Mouse (Mus musculus): ENCODE measurements at regions not wholly inside any gene's neighbourhood (a gene's known extent, or its start where the extent isn't known, plus 50 kb on each side); places are given as distances from the start of the nearest gene placed in this dataset.

DNA sequence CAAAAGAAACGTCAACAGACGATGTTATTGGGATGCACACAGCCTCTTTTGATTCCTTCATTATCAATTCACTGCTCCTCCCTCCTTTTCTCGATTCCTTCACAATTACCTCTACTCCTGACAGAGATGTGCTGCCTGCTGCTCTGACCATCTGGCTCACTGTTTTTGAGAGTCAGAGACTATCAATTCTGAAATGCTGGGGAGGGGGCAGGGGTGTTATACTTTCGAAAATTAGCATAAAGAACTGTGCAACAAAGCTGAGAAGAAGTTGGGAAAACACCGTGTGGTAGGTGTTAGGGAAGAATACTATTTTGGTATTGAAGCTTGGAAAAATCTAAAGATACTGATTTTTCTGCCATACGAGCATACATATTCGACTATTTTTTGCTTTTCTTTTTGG lies 96.4 kb downstream of the Nedd1 start:
- DNase-seq (ENCODE audit: low read depth): no peak

DNA sequence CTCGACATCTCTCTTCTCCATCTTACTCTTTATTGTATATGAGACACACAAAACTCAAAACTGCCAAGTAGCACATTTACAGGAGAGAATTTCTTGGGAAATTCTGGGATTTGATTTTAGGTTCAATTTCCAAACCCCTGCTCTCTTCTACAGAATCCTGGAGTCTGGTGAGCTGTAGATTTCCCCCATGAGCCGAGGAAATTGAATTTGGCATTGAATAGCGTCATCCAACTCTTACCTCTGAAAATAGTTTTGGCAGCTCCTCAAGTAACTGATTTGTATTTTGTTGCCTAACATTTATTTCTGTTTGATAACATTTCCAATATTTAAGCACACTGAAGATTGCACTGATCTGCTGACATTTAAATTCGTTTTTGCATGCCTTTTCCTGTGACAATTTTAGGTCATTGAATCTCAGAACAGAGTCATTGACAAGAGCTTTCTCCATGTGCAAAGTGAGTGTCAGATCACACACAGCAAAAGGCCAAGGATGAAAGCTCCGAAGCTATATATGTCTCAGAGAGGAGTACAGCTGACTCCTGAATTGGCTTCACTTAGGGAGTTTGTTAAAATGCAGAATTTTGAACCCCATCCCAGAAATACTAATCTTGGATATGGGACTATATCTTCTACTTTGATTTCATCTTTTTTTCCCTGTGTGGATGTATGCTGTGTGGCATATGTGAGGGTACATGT lies 106.4 kb downstream of the Nedd1 start:
- DNase-seq (ENCODE audit: low read depth): no peak

- DNase-seq (ENCODE audit: low read depth): no peak
These were observed 107.9 kb downstream of the Nedd1 start for GRCm38 (mm10) chr10:92614341-92614740.

- DNase-seq (ENCODE audit: low read depth): no peak
These were observed 111.2 kb downstream of the Nedd1 start for GRCm38 (mm10) chr10:92611060-92611459.

DNA sequence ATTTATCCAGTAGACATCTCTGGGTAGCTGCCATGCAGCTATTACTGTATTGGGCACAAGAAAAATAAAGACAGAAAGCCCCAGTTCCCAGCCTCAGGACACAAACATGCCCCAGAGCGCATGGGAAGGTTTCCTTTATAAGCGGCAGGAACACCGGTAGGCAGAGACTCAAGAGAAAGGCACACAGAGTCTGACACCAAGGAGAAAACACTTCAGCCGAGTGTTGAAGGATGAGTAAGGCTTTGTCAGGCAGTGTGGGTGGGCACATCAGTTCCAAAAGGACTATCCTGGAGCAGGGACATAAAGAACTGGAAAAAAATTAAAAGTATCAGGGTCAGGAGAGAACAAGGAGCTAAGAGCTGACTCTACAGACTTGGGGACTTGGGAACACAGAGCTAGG lies 115.5 kb downstream of the Nedd1 start:
- DNase-seq (ENCODE audit: low read depth): no peak

GRCm38 (mm10) chr10:92605646-92606045 lies 116.6 kb downstream of the Nedd1 start:
- DNase-seq (ENCODE audit: low read depth): no peak

GRCm38 (mm10) chr10:92600116-92600515 lies 122.1 kb downstream of the Nedd1 start:
- DNase-seq (ENCODE audit: low read depth): no peak

DNA sequence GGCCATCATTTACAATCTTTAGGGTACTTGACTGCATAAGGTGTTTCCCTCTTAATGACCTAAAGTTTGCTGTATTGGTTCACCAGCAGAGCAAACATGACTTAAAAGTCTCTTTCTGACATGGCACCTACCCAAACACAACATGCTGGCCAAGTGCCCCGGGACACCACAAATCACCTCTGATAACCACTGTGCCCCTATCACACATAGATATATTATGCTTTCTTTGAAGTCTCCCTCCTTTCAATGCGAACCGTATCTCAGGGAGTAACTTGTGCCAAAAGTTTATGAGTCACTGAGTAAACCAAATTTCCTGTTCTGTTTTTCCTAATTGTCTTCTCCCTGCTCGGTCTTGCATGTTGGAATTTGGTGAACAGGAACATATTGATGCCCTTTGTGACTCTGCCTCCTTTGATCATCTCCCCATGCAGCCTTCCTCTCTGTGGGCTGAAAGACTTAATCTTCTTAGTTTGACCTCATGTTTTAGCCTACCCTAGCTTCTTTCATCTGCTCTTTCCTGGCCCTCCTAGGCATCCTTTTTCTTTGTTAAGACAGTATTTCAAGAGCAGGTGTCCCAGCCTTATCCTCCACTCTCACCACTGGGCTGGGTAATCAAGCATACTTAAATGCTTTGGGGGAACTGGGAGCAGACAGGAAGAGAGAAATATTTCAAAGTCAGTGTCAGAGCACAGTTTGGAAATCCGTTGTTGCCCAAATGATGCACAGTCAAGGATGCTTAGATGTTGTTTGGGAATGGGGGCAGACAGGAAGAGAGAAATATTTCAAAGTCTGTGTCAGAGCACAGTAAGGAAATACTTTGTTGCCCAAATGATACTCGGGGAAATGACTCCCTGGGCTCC lies 126.5 kb downstream of the Nedd1 start:
- no peak for DNase-seq (ENCODE audit: low read depth)

DNA sequence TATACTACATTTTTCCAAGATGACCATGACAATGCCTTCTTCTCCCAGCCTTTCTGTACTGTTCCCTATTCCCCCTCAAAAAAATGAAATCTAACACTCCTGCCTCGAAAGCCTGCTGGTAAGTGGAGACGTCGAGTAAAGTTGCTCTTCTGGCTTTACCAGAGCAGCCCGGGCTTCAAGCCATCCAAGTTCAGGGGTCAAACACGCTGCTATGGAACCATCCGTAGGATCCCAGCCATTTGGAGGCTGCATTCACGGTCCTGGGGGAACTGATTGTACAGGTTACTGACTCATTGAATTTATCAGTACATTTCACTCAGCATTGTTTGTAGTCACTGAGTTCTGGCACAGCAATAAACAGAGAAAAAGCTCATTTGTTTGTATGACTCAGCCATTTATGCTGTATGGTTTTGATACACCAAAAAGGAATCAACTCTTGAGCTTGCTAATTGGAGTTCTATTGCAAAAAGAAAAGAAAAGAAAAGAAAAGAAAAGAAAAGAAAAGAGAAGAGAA lies 128.2 kb downstream of the Nedd1 start:
- no peak for DNase-seq (ENCODE audit: low read depth)

DNA sequence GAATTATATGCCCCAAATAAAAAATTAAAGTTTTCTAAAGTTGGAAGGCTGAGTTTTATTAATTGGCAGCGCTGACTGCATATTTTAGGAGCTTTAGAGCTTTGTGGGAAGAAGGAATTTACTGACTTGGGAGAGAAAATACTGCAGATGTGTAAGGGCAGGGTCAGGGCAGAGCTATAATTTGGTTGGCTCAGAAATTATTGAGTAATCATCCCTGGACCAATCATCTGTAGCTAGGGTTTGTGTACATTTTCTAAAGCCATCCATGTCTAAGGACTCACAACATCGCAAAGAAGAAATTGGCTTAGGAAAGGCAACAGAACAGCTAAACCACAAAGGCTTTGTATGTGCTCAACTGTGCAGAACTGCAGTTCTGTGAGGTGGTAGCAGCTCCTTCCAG lies 143.3 kb downstream of the Nedd1 start:
- DNase-seq (ENCODE audit: low read depth): no peak

DNA sequence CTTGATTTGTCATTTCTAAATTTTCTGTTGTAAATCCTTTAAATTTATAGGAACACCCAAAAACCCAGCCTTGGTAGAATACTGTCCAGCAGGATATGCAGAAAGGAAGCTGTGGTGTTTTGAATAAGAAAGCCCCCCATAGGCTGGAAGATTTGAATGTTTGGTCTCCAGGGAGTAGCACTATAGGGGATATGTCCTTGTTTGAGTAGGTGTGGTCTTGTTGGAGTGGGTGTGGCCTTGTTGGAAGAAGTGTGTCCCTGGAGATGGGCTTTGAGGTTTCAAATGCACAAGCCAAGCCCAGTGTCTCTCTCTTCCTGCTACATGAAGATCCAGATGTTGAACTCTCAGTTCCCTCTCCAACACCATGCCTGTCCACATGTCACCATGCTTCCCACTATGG lies 151.7 kb downstream of the Nedd1 start:
- no peak for DNase-seq (ENCODE audit: low read depth)

- DNase-seq (ENCODE audit: low read depth): no peak
These were observed 164.8 kb downstream of the Nedd1 start for GRCm38 (mm10) chr10:92557463-92557862.

- DNase-seq (ENCODE audit: low read depth): no peak
These were observed 165.4 kb downstream of the Nedd1 start for GRCm38 (mm10) chr10:92556526-92557422.

- DNase-seq (ENCODE audit: low read depth): no peak
These were observed 166.3 kb downstream of the Nedd1 start for GRCm38 (mm10) chr10:92555727-92556525.

DNA sequence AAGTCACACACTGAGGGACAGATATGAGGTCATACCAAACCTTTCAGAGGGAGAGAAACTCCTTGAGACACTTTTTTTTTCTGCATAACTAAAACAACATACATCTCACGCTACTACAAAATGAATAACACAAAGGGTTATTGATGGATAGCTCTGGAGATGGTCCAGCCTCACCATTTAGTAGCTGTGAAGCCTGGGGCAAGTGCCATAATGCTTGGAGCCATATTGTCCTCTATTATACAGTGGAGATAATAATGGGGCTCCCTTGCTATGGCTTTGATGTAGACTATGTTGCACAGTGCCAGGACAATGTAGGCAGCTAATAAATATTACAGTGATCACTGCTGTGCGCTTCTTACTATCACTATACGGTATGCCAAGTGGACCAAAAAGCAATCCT lies 168.3 kb downstream of the Nedd1 start:
- DNase-seq (ENCODE audit: low read depth): no peak

DNA sequence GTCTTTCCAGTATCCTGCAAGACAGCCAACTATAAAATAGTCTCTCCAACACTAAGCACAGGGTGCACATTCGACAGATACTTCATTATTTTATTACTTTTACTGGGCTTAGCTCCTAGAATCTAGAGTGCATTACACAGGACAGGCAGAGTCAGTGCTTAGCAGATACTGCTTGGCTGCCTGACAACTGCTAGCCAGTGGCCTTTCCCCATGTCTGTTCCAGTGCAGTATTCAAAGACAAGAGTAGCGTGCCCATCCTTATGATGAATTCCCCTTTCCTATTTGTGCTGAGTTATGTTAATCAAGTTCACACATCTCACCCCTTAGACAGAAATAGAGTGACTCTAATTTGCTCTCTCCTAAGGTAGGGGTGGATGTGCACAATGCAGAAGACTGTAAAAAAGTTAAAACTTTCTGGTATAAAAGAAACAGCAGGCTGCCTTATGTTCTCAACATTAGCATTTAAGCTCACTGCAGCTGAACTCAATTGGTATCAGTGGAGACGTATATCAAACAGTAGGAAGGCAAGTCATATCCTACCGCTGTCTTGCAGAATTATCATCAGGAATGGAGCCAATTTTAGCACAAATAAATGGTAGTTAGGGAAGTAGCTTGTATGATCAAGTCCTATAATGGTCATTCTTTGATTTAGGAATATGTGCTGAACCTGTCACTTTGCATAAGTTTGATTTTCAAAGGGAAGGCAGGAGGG lies 173.2 kb downstream of the Nedd1 start:
- DNase-seq (ENCODE audit: low read depth): no peak

- DNase-seq (ENCODE audit: low read depth): no peak
These were observed 183.8 kb downstream of the Nedd1 start for GRCm38 (mm10) chr10:92538433-92538832.

DNA sequence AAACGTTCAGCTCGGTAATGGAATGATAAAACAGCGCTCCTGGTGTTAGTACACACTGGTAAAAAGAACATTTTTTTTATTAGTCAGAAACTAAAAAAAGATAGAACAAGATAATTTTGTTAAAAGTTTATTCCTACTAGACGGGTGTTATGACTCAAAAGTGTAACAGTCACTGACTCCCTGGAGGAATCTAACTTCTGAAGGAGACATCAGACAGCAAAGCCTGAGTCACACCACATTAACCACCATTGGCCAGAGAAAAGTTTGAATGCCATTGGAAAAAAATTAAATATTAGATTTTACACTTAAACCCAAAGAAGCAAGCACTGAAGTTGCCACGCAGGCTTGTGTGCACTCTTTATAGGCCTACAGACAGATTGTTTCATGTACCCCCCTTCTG lies 205.3 kb downstream of the Nedd1 start:
- DNase-seq (ENCODE audit: low read depth): no peak

- no peak for DNase-seq (ENCODE audit: low read depth)
These were observed 210.5 kb downstream of the Nedd1 start for GRCm38 (mm10) chr10:92511769-92512168.

GRCm38 (mm10) chr10:92510677-92511076 lies 211.5 kb downstream of the Nedd1 start:
- no peak for DNase-seq (ENCODE audit: low read depth)

DNA sequence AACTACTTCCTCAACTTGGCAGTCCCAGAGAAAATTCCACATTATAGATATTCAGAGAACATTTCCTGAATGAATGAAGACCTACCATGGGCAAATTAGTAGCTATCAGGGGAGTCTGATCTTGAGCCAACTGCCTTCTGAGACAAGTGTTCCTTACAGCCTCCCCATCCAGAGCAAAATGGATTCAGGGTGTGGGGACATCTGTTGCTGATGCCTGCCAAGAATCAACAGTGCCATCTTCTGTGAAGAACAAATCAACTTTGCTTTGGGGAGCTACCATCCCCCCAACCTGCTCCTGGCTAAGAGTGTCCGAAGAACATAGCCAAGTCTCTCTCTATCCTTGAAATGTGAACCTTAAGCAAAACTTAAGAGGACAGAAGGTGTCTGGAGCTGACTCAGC lies 217.9 kb downstream of the Nedd1 start:
- DNase-seq (ENCODE audit: low read depth): no peak

All from 416B (cell line).